Mouse (Mus musculus): Measurements from ENCODE around the gene Kat5.

- TF ChIP-seq CTCF (IDR thresholded peaks at IDR 0.05; ENCODE audit: borderline replicate concordance, insufficient read depth, low read depth, low read length) (no peak), POLR2A (IDR thresholded peaks at IDR 0.05; ENCODE audit: borderline replicate concordance, insufficient read depth, low read length) (no peak)
Measured at GRCm38 (mm10) chr19:5572331-5573125, 37.5 kb downstream of the Kat5 start.
